Mouse (Mus musculus) adrenal gland, postnatal 10 days (tissue): ENCODE results near the gene Btnl4. TPM values are rescaled to one million over a fixed set of nuclear protein-coding genes. Genes with fewer than 3 reads are reported as not detected.
"Not testable (repeated sequence)": the region's sequence is repeated elsewhere in the genome, so short reads cannot be mapped to it uniquely, and the experiment has no call there.

ENCODE experiments used
- DNase-seq: peaks from one replicate; pipeline ENCODE4 v3.0.0; 2021; ENCODE audit warnings: mixed read lengths
- long read RNA-seq, 2 experiments: library from polyadenylated mRNA; stranded (forward); transcript quantifications; one replicate each; pipeline ENCODE4 v2.0.0; 2021
- total RNA-seq, 2 experiments: library from RNA; stranded (reverse); gene quantifications; 2 replicates each; pipeline ENCODE4 v1.2.3; 2021

Gene Btnl4
- total RNA-seq: not detected
- long read RNA-seq, experiment 1: 0 reads
- long read RNA-seq, experiment 2: 0 reads

DNA sequence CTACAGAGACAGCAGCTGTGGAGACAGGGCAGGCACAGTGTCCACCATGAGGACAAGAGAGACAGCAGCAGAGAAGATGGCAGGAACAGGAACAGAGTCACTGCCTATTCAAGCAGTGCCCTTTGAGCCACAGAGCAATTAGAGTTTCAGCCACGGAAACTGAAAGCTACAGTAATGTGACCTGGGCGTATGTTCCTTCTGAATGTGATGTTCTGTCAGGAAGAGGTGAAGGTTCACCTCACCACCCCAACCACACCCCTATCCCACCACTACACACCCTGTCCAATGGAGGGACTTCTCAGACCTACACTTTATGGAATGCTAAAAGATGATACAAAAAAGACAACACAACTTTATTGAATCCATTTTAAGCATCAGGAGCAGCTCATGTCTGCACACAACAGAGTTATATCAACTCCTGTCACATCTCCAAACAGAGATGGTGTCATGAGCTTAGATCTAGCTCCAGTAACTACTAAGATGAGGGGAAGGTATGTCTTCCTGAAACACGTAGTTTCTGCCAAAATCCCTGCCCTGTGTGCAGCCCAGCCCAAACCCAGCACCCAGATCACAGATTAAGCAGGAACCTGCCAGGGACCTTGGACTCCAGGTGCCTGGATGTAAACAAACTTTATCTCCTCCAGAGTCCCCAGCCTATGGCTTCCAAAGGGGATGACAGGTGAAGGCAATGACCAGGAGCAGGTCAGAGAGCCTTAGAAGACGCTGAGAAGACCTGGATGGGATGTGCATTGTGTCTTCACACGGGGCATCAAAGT lies at the start of gene Btnl4:
Gene Btnl4 (minus strand): TSS at position 81 of the 776 bp plus-strand sequence.
- not testable (repeated sequence) for DNase-seq

DNA sequence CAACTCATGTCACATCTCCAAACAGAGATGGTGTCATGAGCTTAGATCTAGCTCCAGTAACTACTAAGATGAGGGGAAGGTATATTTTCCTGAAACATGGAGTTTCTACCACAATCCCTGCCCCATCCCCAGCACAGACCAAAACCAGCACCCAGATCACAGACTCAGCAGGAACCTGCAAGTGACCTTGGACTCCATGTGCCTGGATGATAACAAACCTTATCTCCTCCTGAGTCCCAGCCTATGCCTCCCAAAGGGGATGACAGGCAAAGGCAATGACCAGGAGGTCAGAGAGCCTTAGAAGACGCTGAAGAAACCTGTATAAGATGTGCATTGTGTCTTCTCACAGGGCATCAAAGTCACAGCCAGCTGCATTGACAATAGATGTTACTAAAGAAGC lies 41.9 kb upstream of the Btnl4 start:
- DNase-seq: no peak

DNA sequence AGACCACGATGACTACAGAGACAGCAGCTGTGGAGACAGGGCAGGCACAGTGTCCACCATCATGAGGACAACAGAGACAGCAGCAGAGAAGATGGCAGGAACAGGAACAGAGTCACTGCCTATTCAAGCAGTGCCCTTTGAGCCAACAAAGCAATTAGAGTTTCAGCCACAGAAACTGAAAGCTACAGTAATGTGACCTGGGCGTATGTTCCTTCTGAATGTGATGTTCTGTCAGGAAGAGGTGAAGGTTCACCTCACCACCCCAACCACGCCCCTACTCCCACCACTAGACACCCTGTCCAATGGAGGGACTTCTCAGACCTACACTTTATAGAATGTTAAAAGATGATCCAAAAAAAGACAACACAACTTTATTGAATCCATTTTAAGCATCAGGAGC lies 41.5 kb upstream of the Btnl4 start:
- DNase-seq: not testable (repeated sequence)

DNA sequence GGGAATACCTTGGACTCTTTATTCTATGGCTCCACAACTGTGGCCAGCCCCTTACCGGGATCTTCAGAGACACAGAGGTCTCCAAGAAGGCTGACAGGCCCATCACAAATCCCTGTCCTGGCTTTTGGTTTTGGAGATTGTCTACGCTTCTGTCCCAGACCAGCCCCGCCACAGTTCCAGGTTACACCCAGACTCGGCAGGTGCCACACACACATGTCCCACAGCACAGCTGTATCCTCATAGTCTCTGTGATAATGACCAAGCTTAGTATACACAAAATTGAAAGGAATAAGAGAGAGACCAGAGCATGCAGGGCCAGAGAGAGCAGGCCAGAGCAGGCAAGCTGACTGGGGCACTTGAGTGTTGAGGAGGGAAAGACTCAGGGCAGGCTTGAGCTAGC lies 40.7 kb upstream of the Btnl4 start:
- no peak for DNase-seq

DNA sequence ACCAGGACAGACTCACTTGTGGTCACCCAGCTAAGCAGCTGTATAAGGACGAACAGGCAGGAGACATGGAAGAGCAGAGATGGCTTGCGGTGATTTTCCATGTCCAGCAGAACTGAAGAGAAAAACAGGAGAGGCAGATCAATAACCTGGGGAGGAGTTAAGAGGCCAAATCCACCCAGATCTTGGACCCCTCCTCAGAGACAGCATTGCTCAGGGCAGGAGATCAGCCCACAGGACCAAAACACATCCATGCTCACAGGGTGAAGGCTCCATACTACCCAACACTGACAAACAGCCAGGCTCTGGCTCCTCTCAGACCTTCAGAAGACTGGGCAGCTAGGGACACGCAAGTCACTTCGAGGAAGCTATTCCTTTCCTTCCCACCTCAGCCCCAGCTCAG lies 40.1 kb upstream of the Btnl4 start, which contains the start of gene Btnl6:
Gene Btnl6 (minus strand): TSS at position 101 of the 400 bp plus-strand sequence.
- DNase-seq: no peak

DNA sequence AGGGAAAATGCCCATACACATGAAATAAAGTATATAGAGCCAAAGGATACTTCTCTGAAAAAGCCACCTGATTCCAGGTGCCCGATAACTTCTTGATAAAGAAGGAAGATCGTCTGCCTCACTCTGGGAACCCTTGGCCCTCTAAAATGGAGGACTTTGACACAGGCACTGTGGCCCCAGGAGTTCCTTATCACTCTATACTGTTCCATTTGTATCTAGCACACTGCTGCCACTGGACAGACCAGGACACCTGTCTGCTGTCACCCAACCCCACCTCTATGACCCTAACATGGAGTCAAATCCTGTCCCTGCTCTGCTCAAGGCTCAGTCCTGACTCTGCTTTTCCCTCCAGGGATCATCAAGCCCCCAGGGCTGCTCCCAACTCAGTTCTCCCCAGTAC lies 39.4 kb upstream of the Btnl4 start:
- no peak for DNase-seq

DNA sequence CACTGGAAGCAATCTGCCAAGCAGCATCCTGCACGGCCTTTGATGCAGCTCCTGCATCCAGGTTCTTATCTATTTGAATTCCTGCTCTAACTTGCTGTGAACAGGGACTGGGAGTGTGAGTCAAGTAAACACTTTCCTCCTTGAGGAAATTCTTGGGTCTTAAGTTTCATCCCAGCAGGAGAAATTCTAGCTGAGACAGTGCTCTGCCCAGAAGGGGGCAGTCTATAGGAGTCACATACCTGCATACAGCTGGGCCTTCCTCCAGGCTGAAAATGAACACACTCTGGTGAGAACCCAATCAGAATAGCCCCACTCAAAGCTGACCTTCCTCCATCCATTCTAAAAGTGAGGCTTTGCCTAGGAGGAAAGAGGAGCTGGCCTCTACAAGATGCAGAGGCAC lies 34.6 kb upstream of the Btnl4 start:
- not testable (repeated sequence) for DNase-seq

DNA sequence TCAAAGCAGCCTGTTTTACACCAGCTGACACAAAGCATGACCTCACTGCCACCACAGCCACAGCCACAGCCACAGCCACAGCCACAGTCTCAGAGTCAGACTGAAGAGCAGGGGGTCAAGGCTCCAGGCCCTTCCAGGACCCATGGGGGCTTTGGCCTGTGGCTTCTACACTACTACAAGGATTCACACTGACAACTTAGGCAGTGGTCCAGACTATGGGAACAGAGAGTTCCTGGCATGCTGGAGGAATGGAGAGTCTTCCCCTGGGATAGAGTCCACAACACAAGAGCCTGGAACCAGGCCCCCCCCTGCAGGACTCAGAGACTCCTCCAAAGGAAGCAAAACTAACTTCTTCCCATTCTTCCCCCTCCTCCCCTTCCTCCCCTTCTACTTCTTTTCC lies 30.5 kb upstream of the Btnl4 start:
- no peak for DNase-seq

DNA sequence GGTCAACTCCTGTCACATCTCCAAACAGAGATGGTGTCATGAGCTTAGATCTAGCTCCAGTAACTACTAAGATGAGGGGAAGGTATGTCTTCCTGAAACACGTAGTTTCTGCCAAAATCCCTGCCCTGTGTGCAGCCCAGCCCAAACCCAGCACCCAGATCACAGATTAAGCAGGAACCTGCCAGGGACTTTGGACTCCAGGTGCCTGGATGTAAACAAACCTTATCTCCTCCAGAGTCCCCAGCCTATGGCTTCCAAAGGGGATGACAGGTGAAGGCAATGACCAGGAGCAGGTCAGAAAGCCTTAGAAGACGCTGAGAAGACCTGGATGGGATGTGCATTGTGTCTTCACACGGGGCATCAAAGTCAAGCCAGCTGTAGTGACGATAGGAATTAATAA lies 20.6 kb upstream of the Btnl4 start:
- not testable (repeated sequence) for DNase-seq

DNA sequence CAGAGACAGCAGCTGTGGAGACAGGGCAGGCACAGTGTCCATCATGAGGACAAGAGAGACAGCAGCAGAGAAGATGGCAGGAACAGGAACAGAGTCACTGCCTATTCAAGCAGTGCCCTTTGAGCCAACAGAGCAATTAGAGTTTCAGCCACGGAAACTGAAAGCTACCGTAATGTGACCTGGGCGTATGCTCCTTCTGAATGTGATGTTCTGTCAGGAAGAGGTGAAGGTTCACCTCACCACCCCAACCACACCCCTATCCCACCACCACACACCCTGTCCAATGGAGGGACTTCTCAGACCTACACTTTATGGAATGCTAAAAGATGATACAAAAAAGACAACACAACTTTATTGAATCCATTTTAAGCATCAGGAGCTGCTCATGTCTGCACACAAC lies 20.2 kb upstream of the Btnl4 start:
- DNase-seq: not testable (repeated sequence)

DNA sequence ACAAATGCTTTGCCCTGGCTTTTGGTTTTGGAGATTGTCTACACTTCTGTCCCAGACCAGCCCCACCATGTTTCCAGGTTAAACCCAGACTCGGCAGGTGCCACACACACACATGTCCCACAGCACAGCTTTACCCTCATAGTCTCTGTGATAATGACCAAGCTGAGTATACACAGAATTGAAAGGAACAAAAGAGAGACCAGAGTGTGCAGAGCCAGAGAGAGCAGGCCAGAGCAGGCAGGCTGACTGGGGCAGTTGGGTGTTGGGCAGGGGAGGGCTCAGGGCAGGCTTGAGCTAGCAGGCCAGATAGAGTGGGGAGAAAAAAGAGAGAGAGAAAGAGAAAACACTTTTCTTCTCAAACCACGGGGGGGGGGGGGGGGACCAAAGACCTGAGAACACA lies 19.4 kb upstream of the Btnl4 start:
- no peak for DNase-seq

DNA sequence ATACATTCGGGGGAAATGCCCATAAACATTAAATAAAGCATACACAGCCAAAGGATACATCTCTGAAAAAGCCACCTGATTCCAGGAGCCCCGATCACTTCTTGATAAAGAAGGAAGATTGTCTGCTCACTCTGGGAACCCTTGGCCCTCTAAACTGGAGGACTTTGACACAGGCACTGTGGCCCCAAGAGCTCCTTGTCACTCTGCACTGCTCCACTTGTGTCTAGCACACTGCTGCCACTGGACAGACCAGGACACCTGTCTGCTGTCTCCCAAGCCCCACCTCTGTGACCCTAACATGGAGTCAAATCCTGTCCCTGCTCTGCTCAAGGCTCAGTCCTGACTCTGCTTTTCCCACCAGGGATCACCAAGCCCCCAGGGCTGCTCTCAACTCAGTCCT lies 18.0 kb upstream of the Btnl4 start:
- DNase-seq: not testable (repeated sequence)

DNA sequence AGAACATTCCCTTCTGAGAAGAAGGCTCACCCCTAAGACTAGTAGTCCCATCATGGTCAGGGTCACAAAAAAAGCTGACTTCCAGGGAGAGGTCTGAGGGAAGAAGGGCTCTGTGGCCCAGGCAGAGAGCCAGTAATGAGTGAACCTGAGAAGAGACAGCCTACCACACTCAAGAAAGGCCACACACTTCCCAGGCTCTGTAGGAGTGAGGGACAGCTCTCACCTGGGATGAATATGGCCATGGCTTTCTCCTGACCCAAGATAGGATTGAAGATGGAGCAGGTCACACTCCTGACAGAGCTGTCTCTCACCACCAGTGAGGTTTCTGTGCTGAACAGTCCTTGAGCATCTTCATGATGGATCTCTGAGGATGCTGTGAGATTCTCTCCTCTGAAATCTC lies 15.7 kb upstream of the Btnl4 start:
- DNase-seq: no peak

DNA sequence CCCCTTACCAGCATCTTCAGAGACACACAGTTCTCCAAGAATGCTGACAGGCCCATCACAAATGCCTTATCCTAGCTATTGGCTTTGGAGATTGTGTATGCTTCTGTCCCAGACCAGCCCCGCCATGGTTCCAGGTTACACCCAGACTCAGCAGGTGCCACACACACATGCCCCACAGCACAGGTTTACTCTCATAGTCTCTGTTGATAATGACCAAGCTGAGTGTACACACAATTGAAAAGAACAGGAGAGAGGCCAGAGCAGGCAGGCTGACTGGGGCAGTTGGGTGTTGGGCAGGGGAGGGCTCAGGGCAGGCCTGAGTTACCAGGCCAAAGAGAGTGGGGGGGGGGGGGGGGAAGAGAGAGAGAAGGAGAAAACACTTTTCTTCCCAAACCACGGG lies 691 bp downstream of the Btnl4 start:
- DNase-seq: no peak

DNA sequence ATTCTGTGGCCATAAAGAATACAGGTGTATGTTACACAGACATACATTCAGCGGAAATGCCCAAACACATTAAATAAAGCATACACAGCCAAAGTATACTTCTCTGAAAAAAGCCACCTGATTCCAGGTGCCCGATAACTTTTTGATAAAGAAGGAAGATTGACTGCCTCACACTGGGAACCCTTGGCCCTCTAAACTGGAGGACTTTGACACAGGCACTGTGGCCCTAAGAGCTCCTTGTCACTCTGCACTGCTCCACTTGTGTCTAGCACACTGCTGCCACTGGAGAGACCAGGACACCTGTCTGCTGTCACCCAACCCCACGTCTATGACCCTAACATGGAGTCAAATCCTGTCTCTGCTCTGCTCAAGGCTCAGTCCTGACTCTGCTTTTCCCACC lies 2.1 kb downstream of the Btnl4 start:
- DNase-seq: no peak

DNA sequence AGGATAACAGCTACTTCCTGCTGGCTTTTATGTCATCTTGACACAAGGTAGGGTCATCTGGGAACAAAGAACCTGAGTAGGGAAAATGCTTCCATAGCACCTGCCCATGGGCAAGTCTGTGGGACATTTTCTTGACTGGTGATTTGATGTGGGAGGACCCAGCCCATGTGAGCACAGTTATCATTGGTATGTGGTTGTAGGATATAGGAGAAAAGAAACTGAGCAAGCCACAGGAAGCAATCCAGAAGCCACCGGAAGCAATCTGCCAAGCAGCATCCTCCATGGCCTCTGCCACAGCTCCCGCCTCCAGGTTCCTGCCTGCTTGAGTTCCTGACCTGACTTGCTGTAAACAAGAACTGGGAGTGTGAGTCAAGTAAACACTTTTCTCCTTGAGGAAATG lies 6.6 kb downstream of the Btnl4 start:
- no peak for DNase-seq

DNA sequence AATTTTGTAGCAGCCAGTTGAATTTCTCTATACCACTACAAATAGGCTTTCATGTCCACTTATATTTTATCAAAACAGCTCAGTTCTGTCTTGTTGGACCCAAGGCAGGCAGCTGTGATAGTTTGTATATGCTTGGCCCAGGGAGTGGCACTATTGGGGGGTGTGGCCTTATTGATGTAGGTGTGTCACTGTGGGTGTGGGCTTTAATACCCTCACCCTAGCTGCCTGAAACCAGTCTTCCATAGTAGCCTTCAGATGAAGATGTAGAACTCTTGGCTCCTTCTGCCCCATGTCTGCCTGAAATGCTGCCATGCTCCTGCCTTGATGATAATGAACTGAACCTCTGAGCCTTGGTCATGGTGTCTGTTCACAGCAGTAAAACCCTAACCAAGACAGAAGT lies 11.2 kb downstream of the Btnl4 start:
- not testable (repeated sequence) for DNase-seq

DNA sequence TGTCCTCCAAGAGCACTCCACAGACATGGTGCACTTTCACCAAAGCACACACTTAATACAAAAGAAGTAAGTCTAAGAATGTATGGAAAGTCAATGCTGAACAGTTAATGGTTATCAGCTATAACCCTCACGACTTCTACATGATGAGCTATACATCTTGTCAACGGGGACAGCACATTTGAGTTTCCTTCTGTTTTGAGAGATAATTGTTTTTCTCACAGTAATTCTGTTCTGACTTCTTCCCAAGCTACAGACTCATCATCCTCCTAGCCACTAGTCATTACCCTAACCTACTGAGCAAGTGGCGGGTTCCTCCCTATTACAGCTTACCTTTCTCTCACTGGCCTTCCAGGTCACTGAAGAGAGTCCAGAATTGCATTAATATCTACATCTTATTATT lies 17.9 kb downstream of the Btnl4 start:
- DNase-seq: no peak

DNA sequence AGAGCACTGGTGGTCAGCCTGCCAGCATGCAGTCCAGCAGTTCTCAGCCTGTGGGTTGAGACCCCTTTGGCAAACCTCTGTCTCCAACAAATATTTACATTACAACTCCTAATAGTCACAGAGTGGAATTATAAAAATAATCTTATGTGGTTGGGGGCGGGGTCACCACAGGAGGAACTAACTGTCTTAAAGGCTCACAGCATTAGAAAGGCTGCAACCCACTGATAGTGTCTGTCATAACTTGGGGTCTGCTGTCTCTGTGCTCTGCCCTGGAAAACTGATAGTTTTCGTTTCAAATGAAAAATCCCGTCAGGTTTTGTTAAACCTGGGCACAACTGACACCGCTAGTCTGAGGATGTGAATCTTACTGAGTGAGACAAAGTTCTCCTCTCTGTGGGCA lies 19.4 kb downstream of the Btnl4 start:
- no peak for DNase-seq

DNA sequence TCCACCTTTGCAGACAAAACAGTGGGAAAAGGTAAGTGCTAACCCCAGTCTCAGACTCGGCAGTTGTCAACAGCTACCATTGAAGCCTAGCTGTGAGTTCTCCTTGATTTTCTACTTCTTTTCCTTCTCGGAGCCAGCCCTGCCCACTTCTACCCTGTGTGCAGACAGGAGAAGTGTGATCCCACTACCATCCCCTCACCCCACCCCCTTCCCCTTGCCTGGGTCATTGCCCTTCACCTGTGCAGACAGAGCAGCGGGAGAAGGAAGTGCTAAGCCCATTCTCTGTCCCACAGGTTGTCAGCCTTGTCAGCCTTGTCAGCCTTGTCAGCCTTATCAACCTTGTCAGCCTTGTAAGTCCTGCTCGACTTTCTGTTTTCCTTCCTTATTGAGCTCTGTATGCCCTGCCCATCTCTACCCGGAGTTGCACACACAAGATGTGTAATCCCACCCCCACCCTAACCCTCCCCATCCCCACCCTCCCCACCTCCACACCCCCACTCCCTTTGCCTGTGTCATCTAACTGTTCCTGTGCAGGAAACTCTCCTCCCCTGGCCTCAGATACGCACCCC lies 28.6 kb downstream of the Btnl4 start:
- no peak for DNase-seq

DNA sequence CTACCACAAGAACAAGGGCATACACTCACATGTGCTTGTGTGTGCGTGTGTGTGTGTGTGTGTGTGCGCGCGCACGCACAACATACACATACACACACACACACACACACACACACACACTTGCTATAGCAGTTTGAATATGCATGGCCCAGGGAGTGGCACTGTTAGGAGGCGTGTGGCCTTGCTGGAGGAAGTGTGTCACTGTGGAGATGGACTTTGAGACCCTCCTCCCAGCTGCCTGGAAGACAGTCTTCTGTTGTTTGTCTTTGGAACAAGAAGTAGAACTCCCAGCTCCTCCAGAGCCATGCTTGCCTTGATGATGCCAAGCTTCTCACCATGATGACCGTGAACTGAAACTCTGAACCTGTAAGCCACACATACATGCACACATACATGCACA lies 35.1 kb downstream of the Btnl4 start:
- no peak for DNase-seq

DNA sequence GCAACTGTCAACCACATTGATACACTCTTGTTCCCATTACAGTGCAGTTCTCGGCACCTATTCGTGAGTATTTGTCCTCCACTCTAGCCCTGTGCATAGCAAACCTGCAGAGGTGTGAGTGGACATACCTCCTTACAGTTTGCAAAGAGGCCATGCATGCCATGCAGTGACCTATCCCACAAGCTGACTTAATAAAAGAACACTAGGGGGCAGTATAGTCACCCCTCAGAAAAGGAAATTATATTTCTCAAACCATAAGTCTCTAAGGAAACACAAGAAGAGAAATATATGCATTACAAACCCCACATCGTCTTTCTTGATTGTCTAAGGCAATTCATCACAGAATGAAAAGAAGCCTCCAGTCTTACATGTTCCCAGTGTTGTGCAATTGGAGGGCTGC lies 37.3 kb downstream of the Btnl4 start:
- no peak for DNase-seq

DNA sequence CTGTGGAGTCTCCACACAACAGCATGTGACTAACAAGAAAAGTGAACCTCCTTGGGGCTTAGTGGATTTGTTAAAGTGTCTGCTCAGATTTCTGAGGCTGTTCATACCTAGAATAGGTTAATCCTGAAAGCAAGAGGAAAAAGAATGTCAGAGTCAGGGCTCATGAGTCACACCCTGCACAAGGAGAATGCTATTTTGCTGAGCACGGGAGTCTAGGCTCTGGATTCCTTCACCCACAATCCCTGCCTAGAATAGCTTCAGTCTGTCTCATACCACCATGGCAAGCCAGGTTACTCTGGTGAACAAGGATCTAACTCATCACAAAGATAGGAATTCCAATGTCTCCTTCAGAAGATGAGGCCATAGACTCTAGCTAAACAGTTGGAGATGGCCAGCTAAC lies 38.5 kb downstream of the Btnl4 start:
- no peak for DNase-seq

DNA sequence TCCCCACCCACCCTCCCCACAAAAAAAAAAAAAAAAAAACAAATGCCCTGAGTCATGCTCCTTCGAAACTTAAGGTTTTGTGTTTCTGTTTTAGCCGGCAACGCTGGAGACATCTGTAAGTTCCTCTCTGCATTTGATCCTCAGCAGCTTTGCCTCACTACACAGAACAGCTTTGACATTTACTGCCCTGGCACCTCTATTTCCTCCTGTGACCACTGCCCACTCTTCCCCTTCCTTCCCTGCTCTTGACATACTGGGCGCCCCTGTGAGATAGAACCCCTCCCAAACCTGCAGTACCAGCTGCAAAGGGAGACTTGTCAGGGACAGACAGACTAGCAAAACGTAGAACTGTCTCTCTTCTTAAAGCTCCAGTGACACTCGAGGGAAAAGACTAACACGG lies 39.5 kb downstream of the Btnl4 start:
- no peak for DNase-seq
